Mouse (Mus musculus) C2C12 (cell line): Measurements from ENCODE around the gene Ecsit. TPM values are rescaled to one million over a fixed set of nuclear protein-coding genes. Genes with fewer than 3 reads are reported as not detected.
A peak's percentile ranks its signal among the peaks of the same experiment; 100 is the strongest.
"Not testable (repeated sequence)": the region's sequence is repeated elsewhere in the genome, so short reads cannot be mapped to it uniquely, and the experiment has no call there.

Experiments used
- H3K27me3 ChIP-seq: one replicate; pipeline ENCODE4 v1.6.1; 2011; ENCODE audit not compliant: control insufficient read depth, insufficient read depth, insufficient read length
- H3K36me3 ChIP-seq: one replicate; pipeline ENCODE4 v1.6.1; 2011; ENCODE audit not compliant: control insufficient read depth, insufficient read depth
- H3K4me3 ChIP-seq: one replicate; pipeline ENCODE4 v1.5.1; 2011; ENCODE audit warnings: mild to moderate bottlenecking, control low read depth; ENCODE audit not compliant: poor library complexity, insufficient read depth, severe bottlenecking
- H3K79me2 ChIP-seq: one replicate; pipeline ENCODE4 v1.6.1; 2011; ENCODE audit not compliant: control insufficient read depth, insufficient read depth
- H3K79me3 ChIP-seq: one replicate; pipeline ENCODE4 v1.6.1; 2011; ENCODE audit warnings: low read depth, control low read depth
- H3ac ChIP-seq: one replicate; pipeline ENCODE3; 2011; ENCODE audit warnings: low read depth; ENCODE audit not compliant: control insufficient read depth, insufficient read length
- CEBPB ChIP-seq: IDR thresholded peaks from one replicate; pipeline ENCODE4 v1.6.1; 2011; ENCODE audit warnings: low read depth, mild to moderate bottlenecking, control low read depth, moderate library complexity
- CTCF ChIP-seq: IDR thresholded peaks from one replicate; pipeline ENCODE4 v1.5.1; 2011; ENCODE audit not compliant: control insufficient read depth, insufficient read depth, insufficient read length
- FOSL1 ChIP-seq: IDR thresholded peaks from one replicate; pipeline ENCODE4 v1.8.0; 2011; ENCODE audit warnings: mild to moderate bottlenecking, low read length; ENCODE audit not compliant: poor library complexity, insufficient read depth, severe bottlenecking
- MAX ChIP-seq: IDR thresholded peaks from one replicate; pipeline ENCODE4 v1.6.1; 2011; ENCODE audit warnings: mild to moderate bottlenecking, control low read depth
- MYOD1 ChIP-seq: IDR thresholded peaks from one replicate; pipeline ENCODE4 v1.6.1; 2011; ENCODE audit warnings: low read depth; ENCODE audit not compliant: control insufficient read depth, insufficient read length
- MYOG ChIP-seq: IDR thresholded peaks from one replicate; pipeline ENCODE4 v1.6.1; 2011; ENCODE audit not compliant: control insufficient read depth, insufficient read length; ENCODE audit errors: extremely low read depth
- USF1 ChIP-seq: IDR thresholded peaks from one replicate; pipeline ENCODE4 v1.6.1; 2011; ENCODE audit warnings: low read depth, mild to moderate bottlenecking, control low read depth, moderate library complexity
- polyA plus RNA-seq: library from polyadenylated mRNA; unstranded; fragments of >200 nt; fragmentation: generic; extraction: Trizol; gene quantifications from one replicate; pipeline ENCODE4 v1.2.1, GENCODE M21; 2012; ENCODE audit warnings: missing spikeins

Ecsit gene
- polyA plus RNA-seq, 1 experiment: 32.6 TPM

GRCm38 (mm10) chr9:22087034-22087618 lies 1.9 kb upstream of the Ecsit start:
- Histone ChIP-seq H3K79me2 (peaks cover 6% of the 10 kb centered on the region), H3K79me3 (peaks cover 2% of the 10 kb centered on the region), H3K36me3 (no peaks in the 10 kb centered on the region), H3ac (no peak overlapping the region), H3K27me3 (no peaks in the 10 kb centered on the region), H3K4me3 (no peak overlapping the region)
- TF ChIP-seq MYOG: no peak
- TF ChIP-seq MAX: no peak
- TF ChIP-seq MYOD1: no peak

GRCm38 (mm10) chr9:22086012-22086411 lies 774 bp upstream of the Ecsit start:
- H3K36me3 ChIP-seq: no peaks in the 10 kb centered on the region
- TF ChIP-seq CEBPB: no peak
- H3K79me3 ChIP-seq: peaks cover 2% of the 10 kb centered on the region
- H3K79me2 ChIP-seq: peaks cover 6% of the 10 kb centered on the region
- H3K27me3 ChIP-seq: no peaks in the 10 kb centered on the region
- H3K4me3 ChIP-seq: peak overlapping the region; percentile 65
- peak overlapping the region; percentile 43 for H3ac ChIP-seq

- no peaks in the 10 kb centered on the region for H3K27me3 ChIP-seq
- H3ac ChIP-seq: peak overlapping the region; percentile 86
- H3K79me2 ChIP-seq: peaks cover 6% of the 10 kb centered on the region
These were observed 594 bp downstream of the Ecsit start for GRCm38 (mm10) chr9:22084667-22085021.

GRCm38 (mm10) chr9:22076223-22076622 lies 9.0 kb downstream of the Ecsit start:
- TF ChIP-seq MYOD1: no peak
- TF ChIP-seq CEBPB: no peak
- TF ChIP-seq CTCF: no peak
- no peak for TF ChIP-seq MYOG
- TF ChIP-seq MAX: no peak
- TF ChIP-seq USF1: no peak
- no peak for TF ChIP-seq FOSL1
- H3K79me2 ChIP-seq: no peaks in the 10 kb centered on the region
- peaks cover 11% of the 10 kb centered on the region for H3K36me3 ChIP-seq
- H3ac ChIP-seq: no peak overlapping the region
- H3K27me3 ChIP-seq: no peaks in the 10 kb centered on the region
- H3K79me3 ChIP-seq: no peaks in the 10 kb centered on the region
- no peak overlapping the region for H3K4me3 ChIP-seq

More at GRCm38 (mm10) chr9:22084667-22085021, 594 bp downstream of the Ecsit start:
- H3K36me3 ChIP-seq: no peaks in the 10 kb centered on the region
- TF ChIP-seq MYOD1: no peak
- TF ChIP-seq USF1: no peak
- no peak for TF ChIP-seq MYOG
- no peak for TF ChIP-seq CEBPB
- TF ChIP-seq FOSL1: no peak
- H3K79me3 ChIP-seq: peaks cover 2% of the 10 kb centered on the region
- peak overlapping the region; percentile 65 for H3K4me3 ChIP-seq

GRCm38 (mm10) chr9:22075778-22076177 lies 9.5 kb downstream of the Ecsit start:
- H3K36me3 ChIP-seq: peaks cover 11% of the 10 kb centered on the region
- H3K27me3 ChIP-seq, H3K79me2 ChIP-seq, H3K4me3 ChIP-seq, H3ac ChIP-seq, H3K79me3 ChIP-seq: not testable (repeated sequence)

- Histone ChIP-seq H3K79me2 (no peaks in the 10 kb centered on the region), H3ac (no peak overlapping the region), H3K36me3 (peaks cover 16% of the 10 kb centered on the region), H3K4me3 (no peak overlapping the region), H3K79me3 (no peaks in the 10 kb centered on the region), H3K27me3 (no peaks in the 10 kb centered on the region)
- TF ChIP-seq MYOG (no peak), MAX (no peak), CTCF (no peak), CEBPB (no peak), USF1 (no peak), MYOD1 (no peak), FOSL1 (no peak)
These were observed 13.0 kb downstream of the Ecsit start for GRCm38 (mm10) chr9:22072276-22072675.
